Comparison of ENCODE assay signal across 11 mouse cellular contexts in the genomic region with DNA sequence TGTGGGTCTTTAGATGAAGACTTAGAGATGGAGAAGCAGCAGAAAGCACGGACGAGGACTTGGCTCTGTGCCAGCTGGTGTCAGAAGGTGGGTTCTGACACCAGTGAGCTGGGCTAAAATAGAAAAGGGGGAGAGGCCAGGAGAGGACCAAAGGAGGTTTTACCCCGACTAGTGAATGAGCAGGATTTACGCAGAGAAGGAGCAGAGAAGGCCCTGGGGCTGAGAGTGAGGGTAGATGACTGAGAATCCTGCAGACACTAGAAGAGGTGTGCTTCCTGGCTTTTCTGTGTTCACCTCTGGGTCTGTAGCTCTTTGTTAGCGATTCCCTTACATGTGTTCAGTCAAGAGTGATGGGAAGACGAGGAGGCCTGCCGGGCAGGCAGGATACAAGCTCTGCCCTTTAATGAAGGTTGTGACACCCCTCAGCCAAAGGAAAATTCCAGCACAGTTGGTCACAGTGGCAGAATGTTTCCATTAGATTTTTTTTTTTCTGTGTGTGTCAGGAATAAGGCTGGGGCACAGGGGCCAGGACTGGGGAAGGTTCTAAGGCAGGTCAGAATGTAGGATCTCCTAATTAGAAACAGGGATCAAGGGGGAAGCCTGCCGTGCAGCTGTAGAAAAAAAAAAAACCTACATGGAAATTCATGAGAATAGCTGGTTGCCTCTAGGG. TPM values are rescaled to one million over a fixed set of nuclear protein-coding genes. Genes with fewer than 3 reads are reported as not detected.
A peak's percentile ranks its signal among the peaks of the same experiment; 100 is the strongest.
DNase-seq lines count a peak whose midpoint lies in the region; TF ChIP-seq lines count a peak whose summit lies in the region.
"Had no signal": no experiment of that assay in that cellular context is flagged by ENCODE, and none has a peak within 500 bp of the region (broad histone marks: within the 10 kb centered on the region; RNA-seq: fewer than 3 reads in every experiment).

No protein-coding gene starts in this region.

- no peak for TF ChIP-seq POLR2A in embryonic fibroblast, embryonic 13.5 days (IDR thresholded peaks at IDR 0.05; ENCODE audit: low read depth, low read length)

- WGBS in limb, embryonic 10.5 days, result 27% methylated on average over 8 of the region's 8 CpGs

- no peak overlapping the region for H3K4me3 ChIP-seq in embryonic fibroblast, embryonic 13.5 days (ENCODE audit: insufficient read depth, low read length)
- H3K4me3 ChIP-seq in limb, embryonic 10.5 days, result peak overlapping the region; percentile 77

- 0 out of 2 replicates have a peak overlapping the region, but pooled peaks have one; percentile 7 for H3K27ac ChIP-seq in embryonic fibroblast, embryonic 13.5 days (ENCODE audit: insufficient read depth, low read length)
- H3K27ac ChIP-seq in limb, embryonic 10.5 days, result peak overlapping the region; percentile 96

- intact Hi-C loops in left cerebral cortex, postnatal 25 days (cut with DNase I), result loop anchor here (5.0 kb wide), 1 partner anchor 41 kb away; the partner anchor contains the start of gene Fdxacb1

- no peaks in the 10 kb centered on the region for H3K4me1 ChIP-seq in embryonic fibroblast, embryonic 13.5 days (ENCODE audit: control insufficient read depth, insufficient read depth, low read length)
- peaks cover 68% of the 10 kb centered on the region for H3K4me1 ChIP-seq in limb, embryonic 10.5 days

- no peaks in the 10 kb centered on the region for H3K27me3 ChIP-seq in limb, embryonic 10.5 days (ENCODE audit: low read depth, poor library complexity, severe bottlenecking)
- H3K27me3 ChIP-seq: Patski had no signal

- H3K36me3 ChIP-seq in limb, embryonic 10.5 days, result peaks cover 19% of the 10 kb centered on the region

- peak; percentile 63 for DNase-seq in 3T3-L1 (ENCODE audit: low read depth, low spot score)
- DNase-seq in brain, adult 2 months (ENCODE audit: low read depth, low spot score), result peak; percentile 72
- DNase-seq in limb, embryonic 10.5 days (ENCODE audit: low spot score), result peak; percentile 58
- DNase-seq in right cerebral cortex, postnatal 36 days (ENCODE audit: low spot score in 2 of 2), result no peak
- DNase-seq in thymus, postnatal 10 days (ENCODE audit: low spot score in 2 of 2), result no peak
- DNase-seq in layer of hippocampus, adult 18-20 months (ENCODE audit: low spot score in 2 of 2), result no peak
- DNase-seq in left cerebral cortex, postnatal 25 days (ENCODE audit: low spot score in 2 of 2), result no peak
- DNase-seq: lung, postnatal 4 days; spleen, adult 18-20 months had no signal

- no peaks in the 10 kb centered on the region for H3K9me3 ChIP-seq in limb, embryonic 10.5 days (replicated peaks)

- no peak for TF ChIP-seq CTCF in embryonic fibroblast, embryonic 13.5 days (IDR thresholded peaks at IDR 0.05; ENCODE audit: borderline replicate concordance, insufficient read depth, low read length)

RNA-seq across cellular contexts. Expression of gene Dixdc1, which starts 13.3 kb away (rescaled TPM):
- polyA plus RNA-seq in embryonic fibroblast, embryonic 13.5 days (2011; ENCODE audit: insufficient read length, low read depth, missing spikeins), result 10.9 and 11.1 TPM in 2 replicates
- 33.8 and 36.8 TPM in 2 replicates for polyA plus RNA-seq in limb, embryonic 10.5 days (2016; fragmentation: Nextera tagmentation; extraction: Ambion mirVana)
- 10 to 100 TPM; 77.1 to 84.1 TPM for total RNA-seq in layer of hippocampus, adult 18-20 months (2021)
- total RNA-seq in left cerebral cortex, postnatal 25 days (2021), result 10 to 100 TPM; 75.4 to 80.8 TPM

RNA-seq across cellular contexts. Expression of gene 2310030G06Rik, which starts 20.3 kb away (rescaled TPM):
- polyA plus RNA-seq in embryonic fibroblast, embryonic 13.5 days (2011; ENCODE audit: insufficient read length, low read depth, missing spikeins), result 1.8 and 3.3 TPM in 2 replicates
- polyA plus RNA-seq in limb, embryonic 10.5 days (2016; fragmentation: Nextera tagmentation; extraction: Ambion mirVana), result 2.6 and 2.8 TPM in 2 replicates
- 1 to 10 TPM; 1.2 to 1.5 TPM for total RNA-seq in layer of hippocampus, adult 18-20 months (2021)
- 1 to 10 TPM; 2.1 to 2.8 TPM for total RNA-seq in left cerebral cortex, postnatal 25 days (2021)

RNA-seq across cellular contexts. Expression of gene Cryab, which starts 25.1 kb away (rescaled TPM):
- polyA plus RNA-seq in embryonic fibroblast, embryonic 13.5 days (2011; ENCODE audit: insufficient read length, low read depth, missing spikeins), result 155 and 186 TPM in 2 replicates
- polyA plus RNA-seq in limb, embryonic 10.5 days (2016; fragmentation: Nextera tagmentation; extraction: Ambion mirVana), result 2.4 and 3.1 TPM in 2 replicates
- 100 to 1,000 TPM; 171 to 201 TPM for total RNA-seq in layer of hippocampus, adult 18-20 months (2021)
- 100 to 1,000 TPM; 125 to 140 TPM for total RNA-seq in left cerebral cortex, postnatal 25 days (2021)

RNA-seq across cellular contexts. Expression of gene Hspb2, which starts 26.1 kb away (rescaled TPM):
- 1.6 and 3.8 TPM in 2 replicates for polyA plus RNA-seq in embryonic fibroblast, embryonic 13.5 days (2011; ENCODE audit: insufficient read length, low read depth, missing spikeins)
- not detected in 2 replicates for polyA plus RNA-seq in limb, embryonic 10.5 days (2016; fragmentation: Nextera tagmentation; extraction: Ambion mirVana)
- total RNA-seq in layer of hippocampus, adult 18-20 months (2021), result 1 to 10 TPM in 1 of 2 experiments, under 1 TPM in 1; 0.67 to 1.9 TPM
- 1 to 10 TPM; 1.4 to 1.5 TPM for total RNA-seq in left cerebral cortex, postnatal 25 days (2021)

RNA-seq across cellular contexts. Expression of gene Fdxacb1, which starts 42.0 kb away (rescaled TPM):
- 7.2 and 9.3 TPM in 2 replicates for polyA plus RNA-seq in embryonic fibroblast, embryonic 13.5 days (2011; ENCODE audit: insufficient read length, low read depth, missing spikeins)
- 12.6 and 14.0 TPM in 2 replicates for polyA plus RNA-seq in limb, embryonic 10.5 days (2016; fragmentation: Nextera tagmentation; extraction: Ambion mirVana)
- 1 to 10 TPM; 5.2 to 5.9 TPM for total RNA-seq in layer of hippocampus, adult 18-20 months (2021)
- 1 to 10 TPM; 4.7 to 6.1 TPM for total RNA-seq in left cerebral cortex, postnatal 25 days (2021)

Comparison
In these comparisons a context has a peak if more than half of its experiments do, and no peak if none do; other contexts are left out.
1. DNase-seq: peak in 3T3-L1 (single experiment), brain, adult 2 months (single experiment) and limb, embryonic 10.5 days (single experiment); none in right cerebral cortex, postnatal 36 days (0 of 2), thymus, postnatal 10 days (0 of 2), layer of hippocampus, adult 18-20 months (0 of 2) and left cerebral cortex, postnatal 25 days (0 of 2).